Mouse (Mus musculus): ENCODE results near the gene Pak1. TPM values are rescaled to one million over a fixed set of nuclear protein-coding genes. Genes with fewer than 3 reads are reported as not detected.

Pak1 gene
- 3.1 and 4.3 TPM in 2 replicates for polyA plus RNA-seq (2012; rRNA removed)
- polyA plus RNA-seq (2014; fragmentation: Nextera tagmentation; extraction: Ambion mirVana): 8.2 and 9.0 TPM in 2 replicates

DNA sequence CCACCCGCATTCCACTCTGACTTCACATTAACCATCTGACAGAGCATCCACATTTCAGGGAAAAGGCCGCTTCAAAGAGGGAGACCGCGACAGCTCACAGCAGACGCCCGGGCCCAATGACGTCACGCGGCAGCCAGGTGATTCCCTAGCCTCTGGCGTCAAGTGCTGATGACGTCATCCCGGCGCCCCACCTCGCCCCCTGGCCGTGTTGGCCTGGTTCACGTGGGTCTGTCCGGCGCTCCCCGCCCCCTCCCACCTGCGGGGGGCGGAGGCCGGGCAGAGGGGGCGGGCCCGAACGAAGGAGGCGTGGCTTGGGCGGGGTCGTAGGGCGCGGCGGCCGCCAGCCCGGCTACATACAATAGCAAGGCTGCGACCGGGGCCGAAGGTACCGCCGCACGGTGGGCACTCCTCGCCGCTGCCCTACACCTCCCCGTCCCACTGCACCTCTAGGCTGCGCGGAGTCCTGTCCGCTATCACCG lies at the start of gene Pak1:
Gene Pak1, plus strand, starts transcription at position 352 of the 479 bp plus-strand sequence.
- Histone ChIP-seq H3K27me3 (ENCODE audit: control insufficient read depth, insufficient read depth, low read length) (peaks cover 41% of the 10 kb centered on the region), H3K4me2 (ENCODE audit: low read depth) (peak within 1 kb of the TSS; percentile 97), H3K9ac (replicated peaks) (peak within 1 kb of the TSS; percentile 51), H3K4me3 (ENCODE audit: insufficient read depth in 1 of 2, low read depth in 2 of 2, low read length in 2 of 2) (peak within 1 kb of the TSS; percentile 61 to 67), H3K9me3 (ENCODE audit: control insufficient read depth, low read length) (no peaks in the 10 kb centered on the region), H3K27ac (no peak within 1 kb of the TSS), H3K4me1 (replicated peaks; ENCODE audit: control insufficient read depth in 2 of 2, insufficient read depth in 2 of 2, low read length in 1 of 2) (no peaks in the 10 kb centered on the region; a peak in 1 of 4 replicates), H3K36me3 (replicated peaks; ENCODE audit: control insufficient read depth, insufficient read depth, low read depth) (no peaks in the 10 kb centered on the region)
- ATAC-seq (ENCODE audit: insufficient read depth): peak; percentile 84
- peak; percentile 30 to 45 (median 34) for DNase-seq (ENCODE audit: low read depth in 3 of 3, low spot score in 3 of 3)
- TF ChIP-seq CTCF (IDR thresholded peaks at IDR 0.05; ENCODE audit: low read depth) (no peak), EP300 (IDR thresholded peaks at IDR 0.05; ENCODE audit: low read depth) (no peak)
- under 1% methylated on average over 42 of the region's 46 CpGs for WGBS (ENCODE audit: insufficient replicate concordance)

DNA sequence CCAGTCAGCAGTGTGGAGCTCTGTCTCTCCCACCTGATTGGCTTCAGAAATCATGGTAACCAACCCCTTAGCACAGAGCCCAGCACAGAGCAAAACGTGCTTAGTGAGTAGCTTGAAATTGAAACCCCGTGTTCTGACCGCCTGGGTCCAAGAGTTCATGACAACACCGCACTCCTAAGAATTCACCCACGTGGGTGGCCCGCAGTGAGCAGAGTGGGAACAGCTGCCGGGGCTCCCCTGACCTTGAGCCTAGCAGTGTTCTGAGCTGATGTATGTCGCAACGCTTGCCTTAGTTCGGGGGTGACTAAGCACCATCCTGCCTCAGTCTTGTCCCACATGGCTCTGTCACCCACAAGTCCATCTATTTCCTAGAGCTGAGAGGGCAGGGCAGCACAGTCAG lies 47.4 kb upstream of the Pak1 start:
- DNase-seq (ENCODE audit: low read depth in 3 of 3, low spot score in 3 of 3): no peak
- Histone ChIP-seq H3K4me2 (ENCODE audit: low read depth) (no peak overlapping the region), H3K36me3 (replicated peaks; ENCODE audit: control insufficient read depth, insufficient read depth, low read depth) (no peaks in the 10 kb centered on the region), H3K27ac (no peak overlapping the region), H3K27me3 (ENCODE audit: control insufficient read depth, insufficient read depth, low read length) (no peaks in the 10 kb centered on the region), H3K4me1 (replicated peaks; ENCODE audit: control insufficient read depth in 2 of 2, insufficient read depth in 2 of 2, low read length in 1 of 2) (peaks cover 18 to 40% of the 10 kb centered on the region in 2 experiments), H3K4me3 (ENCODE audit: insufficient read depth in 1 of 2, low read depth in 2 of 2, low read length in 2 of 2) (no peak overlapping the region), H3K9ac (replicated peaks) (no peak overlapping the region), H3K9me3 (ENCODE audit: control insufficient read depth, low read length) (no peaks in the 10 kb centered on the region)
- no peak for ATAC-seq (ENCODE audit: insufficient read depth)
- TF ChIP-seq EP300 (IDR thresholded peaks at IDR 0.05; ENCODE audit: low read depth) (no peak), CTCF (IDR thresholded peaks at IDR 0.05; ENCODE audit: low read depth) (no peak)
- WGBS (ENCODE audit: insufficient replicate concordance): 55% methylated on average over 10 of the region's 10 CpGs

DNA sequence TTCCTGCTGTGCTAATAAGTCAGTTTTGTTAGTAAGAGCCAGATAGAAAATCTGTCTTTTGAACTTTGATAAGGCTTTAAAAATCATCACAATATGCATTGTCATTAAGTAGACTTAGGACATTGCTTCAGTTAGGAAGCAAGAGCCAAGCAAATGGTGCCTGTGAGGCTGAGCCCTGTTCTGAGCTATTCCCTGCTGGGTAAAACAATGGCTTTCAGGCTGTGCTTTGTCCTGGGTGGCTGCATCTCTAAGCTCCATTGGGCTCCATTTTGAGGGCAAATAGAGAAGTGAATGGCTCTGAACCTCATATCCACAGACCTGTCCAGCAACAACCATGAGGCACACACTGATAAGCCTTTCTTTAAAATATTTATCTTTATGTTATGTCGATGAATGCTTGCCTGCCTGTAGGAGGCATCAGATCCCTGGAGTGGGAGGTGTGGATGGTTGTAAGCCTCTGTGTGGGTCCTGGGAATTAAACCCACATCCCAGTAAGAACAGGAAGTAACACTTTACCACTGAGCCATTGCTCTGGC lies 46.5 kb upstream of the Pak1 start:
- Histone ChIP-seq H3K9me3 (ENCODE audit: control insufficient read depth, low read length) (no peaks in the 10 kb centered on the region), H3K9ac (replicated peaks) (no peak overlapping the region), H3K27ac (no peak overlapping the region; the same call in 1 of the 2 replicates), H3K27me3 (ENCODE audit: control insufficient read depth, insufficient read depth, low read length) (no peaks in the 10 kb centered on the region), H3K4me1 (replicated peaks; ENCODE audit: control insufficient read depth in 2 of 2, insufficient read depth in 2 of 2, low read length in 1 of 2) (peaks cover 22 to 42% of the 10 kb centered on the region in 2 experiments), H3K4me3 (ENCODE audit: insufficient read depth in 1 of 2, low read depth in 2 of 2, low read length in 2 of 2) (no peak overlapping the region), H3K4me2 (ENCODE audit: low read depth) (no peak overlapping the region), H3K36me3 (replicated peaks; ENCODE audit: control insufficient read depth, insufficient read depth, low read depth) (no peaks in the 10 kb centered on the region)
- 10% methylated on average over 1 of the region's 1 CpGs for WGBS (ENCODE audit: insufficient replicate concordance)
- ATAC-seq (ENCODE audit: insufficient read depth) (no peak), DNase-seq (ENCODE audit: low read depth in 3 of 3, low spot score in 3 of 3) (peak in 1 of 3 experiments; percentile 37)
- TF ChIP-seq EP300 (IDR thresholded peaks at IDR 0.05; ENCODE audit: low read depth) (0 out of 2 replicates have a peak, but pooled peaks have one; percentile 18), CTCF (IDR thresholded peaks at IDR 0.05; ENCODE audit: low read depth) (peak; percentile 31; the same call in 1 of the 2 replicates)

DNA sequence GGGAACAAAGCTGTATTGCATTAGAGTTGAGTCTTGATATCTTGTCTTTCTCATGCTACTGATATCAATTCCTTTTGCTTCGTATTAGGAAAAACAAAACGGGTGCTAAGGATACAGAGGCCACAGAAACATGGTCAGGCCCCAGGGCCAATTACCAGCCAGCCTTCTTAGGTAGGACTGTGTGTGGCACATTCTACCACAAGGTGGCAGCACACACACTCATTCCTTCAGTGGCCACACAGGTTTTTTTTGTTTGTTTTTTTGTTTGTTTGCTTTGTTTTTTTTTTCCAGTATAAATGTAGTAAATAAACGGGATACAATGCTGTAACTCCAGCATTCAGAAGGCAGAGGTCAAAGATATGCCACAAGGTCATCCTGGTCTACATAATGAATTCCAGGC lies 43.0 kb upstream of the Pak1 start:
- Histone ChIP-seq H3K4me1 (replicated peaks; ENCODE audit: control insufficient read depth in 2 of 2, insufficient read depth in 2 of 2, low read length in 1 of 2) (peaks cover 39 to 56% of the 10 kb centered on the region in 2 experiments), H3K9ac (replicated peaks) (no peak overlapping the region), H3K4me2 (ENCODE audit: low read depth) (no peak overlapping the region), H3K27ac (no peak overlapping the region), H3K4me3 (ENCODE audit: insufficient read depth in 1 of 2, low read depth in 2 of 2, low read length in 2 of 2) (no peak overlapping the region), H3K9me3 (ENCODE audit: control insufficient read depth, low read length) (no peaks in the 10 kb centered on the region), H3K27me3 (ENCODE audit: control insufficient read depth, insufficient read depth, low read length) (no peaks in the 10 kb centered on the region), H3K36me3 (replicated peaks; ENCODE audit: control insufficient read depth, insufficient read depth, low read depth) (no peaks in the 10 kb centered on the region)
- DNase-seq (ENCODE audit: low read depth in 3 of 3, low spot score in 3 of 3) (peak in 2 of 3 experiments; percentile 57 to 66), ATAC-seq (ENCODE audit: insufficient read depth) (no peak)
- peak; percentile 90 for TF ChIP-seq CTCF (IDR thresholded peaks at IDR 0.05; ENCODE audit: low read depth)
- no peak for TF ChIP-seq EP300 (IDR thresholded peaks at IDR 0.05; ENCODE audit: low read depth)
- 3% methylated on average over 3 of the region's 3 CpGs for WGBS (ENCODE audit: insufficient replicate concordance)

DNA sequence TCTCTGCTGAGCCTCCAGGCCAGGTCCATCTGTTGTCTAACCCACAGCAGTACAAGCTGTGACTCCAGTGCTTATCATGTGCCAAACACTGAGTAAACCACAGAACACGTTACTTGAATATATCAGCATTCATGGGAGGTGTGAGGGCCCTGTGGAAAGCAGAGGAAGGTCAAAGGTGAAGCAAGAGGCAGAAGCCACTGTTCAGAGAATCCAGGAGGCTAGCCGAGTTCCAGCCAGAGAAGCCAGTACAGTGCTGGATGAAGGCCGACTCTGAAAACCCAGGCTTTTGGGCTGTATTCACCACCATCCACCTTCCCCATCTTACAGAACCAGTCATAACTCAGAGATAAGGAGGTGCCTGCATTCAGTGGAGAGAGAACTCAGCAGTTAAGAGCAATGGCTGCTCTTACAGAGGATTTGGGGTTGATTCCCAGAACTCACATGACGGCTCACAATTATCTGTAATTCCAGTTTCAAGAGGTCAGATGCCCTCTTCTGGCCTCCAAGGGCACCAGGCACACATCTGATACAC lies 41.1 kb upstream of the Pak1 start:
- peak overlapping the region; percentile 67 for H3K9ac ChIP-seq (replicated peaks)
- H3K36me3 ChIP-seq (replicated peaks; ENCODE audit: control insufficient read depth, insufficient read depth, low read depth): no peaks in the 10 kb centered on the region
- H3K27ac ChIP-seq: peak overlapping the region; percentile 89
- H3K27me3 ChIP-seq (ENCODE audit: control insufficient read depth, insufficient read depth, low read length): no peaks in the 10 kb centered on the region
- H3K9me3 ChIP-seq (ENCODE audit: control insufficient read depth, low read length): no peaks in the 10 kb centered on the region
- DNase-seq (ENCODE audit: low read depth in 3 of 3, low spot score in 3 of 3): peak; percentile 66 to 80 (median 71)
- H3K4me2 ChIP-seq (ENCODE audit: low read depth): peak overlapping the region; percentile 87
- 11% methylated on average over 4 of the region's 4 CpGs for WGBS (ENCODE audit: insufficient replicate concordance)
- TF ChIP-seq EP300 (IDR thresholded peaks at IDR 0.05; ENCODE audit: low read depth): peak; percentile 70; the same call in 1 of the 2 replicates
- peak; percentile 9; the same call in 1 of the 2 replicates for TF ChIP-seq CTCF (IDR thresholded peaks at IDR 0.05; ENCODE audit: low read depth)
- H3K4me3 ChIP-seq (ENCODE audit: insufficient read depth in 1 of 2, low read depth in 2 of 2, low read length in 2 of 2): no peak overlapping the region
- ATAC-seq (ENCODE audit: insufficient read depth): peak; percentile 88
- H3K4me1 ChIP-seq (replicated peaks; ENCODE audit: control insufficient read depth in 2 of 2, insufficient read depth in 2 of 2, low read length in 1 of 2): peaks cover 31 to 41% of the 10 kb centered on the region in 2 experiments

Measured in liver, embryonic 14.5 days (tissue).